Mouse (Mus musculus): ENCODE measurements at regions not wholly inside any gene's neighbourhood (a gene's known extent, or its start where the extent isn't known, plus 50 kb on each side); places are given as distances from the start of the nearest gene placed in this dataset.

- DNase-seq, result no peak
Observed at GRCm38 (mm10) chrX:99286876-99287275, 150.9 kb downstream of the Efnb1 start.

- DNase-seq, result peak; percentile 36
Observed at GRCm38 (mm10) chrX:99285611-99286010, 149.7 kb downstream of the Efnb1 start.

- no peak for DNase-seq
Observed at GRCm38 (mm10) chrX:99280991-99281390, 145.1 kb downstream of the Efnb1 start.

- DNase-seq, result no peak
Observed at GRCm38 (mm10) chrX:99280543-99280942, 144.6 kb downstream of the Efnb1 start.

GRCm38 (mm10) chrX:99275536-99275935 is 139.6 kb downstream of the Efnb1 start:
- DNase-seq, result peak; percentile 27

GRCm38 (mm10) chrX:99271908-99272307 is 136.0 kb downstream of the Efnb1 start:
- no peak for DNase-seq

- DNase-seq, result no peak
Observed at GRCm38 (mm10) chrX:99249038-99249607, 113.2 kb downstream of the Efnb1 start.

- no peak for DNase-seq
Observed at GRCm38 (mm10) chrX:99248181-99248580, 112.3 kb downstream of the Efnb1 start.

GRCm38 (mm10) chrX:99246704-99247103 is 110.8 kb downstream of the Efnb1 start:
- DNase-seq, result no peak

- DNase-seq, result no peak
Observed at GRCm38 (mm10) chrX:99246051-99246450, 110.1 kb downstream of the Efnb1 start.

- no peak for DNase-seq
Observed at GRCm38 (mm10) chrX:99245541-99245940, 109.6 kb downstream of the Efnb1 start.

- DNase-seq, result no peak
Observed at GRCm38 (mm10) chrX:99243251-99243650, 107.3 kb downstream of the Efnb1 start.

GRCm38 (mm10) chrX:99241684-99242118 is 105.8 kb downstream of the Efnb1 start:
- DNase-seq, result peak; percentile 16

GRCm38 (mm10) chrX:99233035-99233434 is 97.1 kb downstream of the Efnb1 start:
- DNase-seq, result peak; percentile 28

GRCm38 (mm10) chrX:99232331-99232730 is 96.4 kb downstream of the Efnb1 start:
- no peak for DNase-seq

- DNase-seq, result no peak
Observed at GRCm38 (mm10) chrX:99225111-99225752, 89.3 kb downstream of the Efnb1 start.

- DNase-seq, result no peak
Observed at GRCm38 (mm10) chrX:99222017-99222416, 86.1 kb downstream of the Efnb1 start.

- DNase-seq, result no peak
Observed at GRCm38 (mm10) chrX:99220674-99221455, 84.9 kb downstream of the Efnb1 start.

- no peak for DNase-seq
Observed at GRCm38 (mm10) chrX:99218213-99218612, 82.3 kb downstream of the Efnb1 start.

- DNase-seq, result peak; percentile 25
Observed at GRCm38 (mm10) chrX:99216633-99217459, 80.9 kb downstream of the Efnb1 start.

- DNase-seq, result no peak
Observed at GRCm38 (mm10) chrX:99215931-99216330, 80.0 kb downstream of the Efnb1 start.

- DNase-seq, result no peak
Observed at GRCm38 (mm10) chrX:99215111-99215510, 79.2 kb downstream of the Efnb1 start.

- DNase-seq, result no peak
Observed at GRCm38 (mm10) chrX:99213565-99214153, 77.7 kb downstream of the Efnb1 start.
